Mouse (Mus musculus) heart, postnatal 0 days (tissue): ENCODE measurements at regions not wholly inside any gene's neighbourhood (a gene's known extent, or its start where the extent isn't known, plus 50 kb on each side); places are given as distances from the start of the nearest gene placed in this dataset.

ENCODE experiments used
- CTCF ChIP-seq: IDR thresholded peaks from 2 replicates; pipeline ENCODE4 v1.5.1; 2016; ENCODE audit warnings: antibody characterized with exemption, control low read depth, low read depth
- EP300 ChIP-seq: IDR thresholded peaks from 2 replicates; pipeline ENCODE4 v1.6.1; 2016; ENCODE audit warnings: antibody characterized with exemption, low read depth

- TF ChIP-seq CTCF (no peak), EP300 (no peak)
Measured at GRCm38 (mm10) chr6:41191734-41192326, 110.2 kb upstream of the Try4 start.
